Mouse (Mus musculus): Measurements from ENCODE around the gene Mcl1.

- no peak for TF ChIP-seq CTCF (IDR thresholded peaks at IDR 0.05; ENCODE audit: low read depth, low read length)
- no peak for TF ChIP-seq POLR2A (IDR thresholded peaks at IDR 0.05; ENCODE audit: extremely low read depth, insufficient read depth, low read length)
These were observed 7.6 kb upstream of the Mcl1 start for GRCm38 (mm10) chr3:95651033-95651373.

All from liver, adult 2 months (tissue).